In genomic region chr12:55448457-55448856, GRCm38 (mm10) we compare ENCODE assay signal across 28 mouse cellular contexts. TPM values are rescaled to one million over a fixed set of nuclear protein-coding genes. Genes with fewer than 3 reads are reported as not detected.
DNase-seq lines count a peak whose midpoint lies in the region; ATAC-seq and TF ChIP-seq lines count a peak whose summit lies in the region.
"Had no signal": no experiment of that assay in that cellular context is flagged by ENCODE, and none has a peak within 500 bp of the region (broad histone marks: within the 10 kb centered on the region; RNA-seq: fewer than 3 reads in every experiment).

No protein-coding gene starts in this region.

- H3K79me2 ChIP-seq in CH12.LX (replicated peaks; ENCODE audit: control insufficient read depth, extremely low read depth, insufficient read depth, poor library complexity, severe bottlenecking): no peaks in the 10 kb centered on the region; the same call in 1 of the 2 replicates

- no peak for TF ChIP-seq EP300 in heart, postnatal 0 days (IDR thresholded peaks at IDR 0.05; ENCODE audit: low read depth)
- no peak for TF ChIP-seq EP300 in CH12.LX (IDR thresholded peaks at IDR 0.05; ENCODE audit: low read length)

- DNase-seq in cerebellum, postnatal 10 days: peak; percentile 43 to 47
- no peak for DNase-seq in heart, postnatal 0 days (ENCODE audit: low spot score)
- DNase-seq in heart, postnatal 4 days: no peak
- no peak for DNase-seq in CH12.LX (ENCODE audit: extremely low read depth)
- no peak for DNase-seq in right cerebral cortex, postnatal 25 days
- DNase-seq: adrenal gland, postnatal 10 days; adrenal gland, postnatal 36 days; cerebellum, adult 11 months; cerebellum, adult 2 months; cerebellum, adult 9-11 months; cerebellum, postnatal 36 days; embryo, embryonic 11 days; forebrain, postnatal 0 days; gastrocnemius, adult 2 months; gastrocnemius, postnatal 14 days; heart, adult 11 months had no signal

- no peak overlapping the region for H3K4me3 ChIP-seq in heart, postnatal 0 days (ENCODE audit: low read depth, low read length)
- peak overlapping the region; percentile 53 to 62 (median 59) for H3K4me3 ChIP-seq in CH12.LX (replicated peaks in 1 of 3; ENCODE audit: low read depth in 2 of 3, low read length in 2 of 3, poor library complexity in 1 of 3)
- H3K4me3 ChIP-seq: embryonic facial prominence, embryonic 10.5 days; embryonic facial prominence, embryonic 13.5 days; erythroblast, embryonic 14.5 days; forebrain, embryonic 13.5 days; gastrocnemius, adult 2 months; heart, embryonic 12.5 days; hindbrain, embryonic 10.5 days; hindbrain, embryonic 13.5 days; intestine, embryonic 15.5 days had no signal

- H3K27ac ChIP-seq in heart, postnatal 0 days (ENCODE audit: low read depth): peak overlapping the region; percentile 98; the same call in 1 of the 2 replicates
- peak overlapping the region; percentile 99 for H3K27ac ChIP-seq in CH12.LX (ENCODE audit: insufficient read depth, low read depth)
- H3K27ac ChIP-seq: embryonic facial prominence, embryonic 10.5 days; embryonic facial prominence, embryonic 13.5 days; forebrain, embryonic 13.5 days; hindbrain, embryonic 10.5 days; hindbrain, embryonic 13.5 days; intestine, embryonic 15.5 days had no signal

- no peak for TF ChIP-seq CTCF in heart, postnatal 0 days (IDR thresholded peaks at IDR 0.05; ENCODE audit: low read depth)
- no peak for TF ChIP-seq CTCF in CH12.LX (conservative IDR thresholded peaks at IDR 0.05 in 1 of 2, IDR thresholded peaks at IDR 0.05 in 1 of 2; ENCODE audit: low read depth in 2 of 2, low read length in 2 of 2)

- TF ChIP-seq POLR2A in CH12.LX (IDR thresholded peaks at IDR 0.05; ENCODE audit: low read depth, low read length): no peak

- dilution Hi-C loops in CH12.LX (cut with MboI; ENCODE audit: extremely low pct_ligation_motif_present, extremely low pct_unique_long_range_greater_than_20kb, low sequenced_read_pairs): no loop called here

- 73% methylated on average over 2 of the region's 2 CpGs for WGBS in heart, postnatal 0 days

- H3K9me3 ChIP-seq in heart, postnatal 0 days (replicated peaks; ENCODE audit: control insufficient read depth, low read length): no peaks in the 10 kb centered on the region
- no peaks in the 10 kb centered on the region for H3K9me3 ChIP-seq in CH12.LX (replicated peaks; ENCODE audit: low read length)
- H3K9me3 ChIP-seq: embryonic facial prominence, embryonic 10.5 days; embryonic facial prominence, embryonic 13.5 days; forebrain, embryonic 13.5 days; G1E; heart, embryonic 12.5 days; hindbrain, embryonic 10.5 days; hindbrain, embryonic 13.5 days; intestine, embryonic 15.5 days had no signal

- in situ Hi-C loops in CH12.LX (cut with MboI; ENCODE audit: low pct_ligation_motif_present, low pct_unique_long_range_greater_than_20kb, low sequenced_read_pairs): no loop called here

- TF ChIP-seq RAD21 in CH12.LX (IDR thresholded peaks at IDR 0.05; ENCODE audit: low read depth, low read length): no peak

- no peaks in the 10 kb centered on the region for H3K36me3 ChIP-seq in heart, postnatal 0 days (replicated peaks; ENCODE audit: control insufficient read depth, insufficient read depth, low read length)
- H3K36me3 ChIP-seq in CH12.LX (replicated peaks in 1 of 2; ENCODE audit: control insufficient read depth in 1 of 2, insufficient read depth in 1 of 2, low read length in 1 of 2): no peaks in the 10 kb centered on the region
- H3K36me3 ChIP-seq: embryonic facial prominence, embryonic 10.5 days; embryonic facial prominence, embryonic 13.5 days; G1E; heart, embryonic 12.5 days; hindbrain, embryonic 10.5 days; hindbrain, embryonic 13.5 days; intestine, embryonic 15.5 days had no signal

- peaks cover 52% of the 10 kb centered on the region for H3K4me1 ChIP-seq in heart, postnatal 0 days (ENCODE audit: control insufficient read depth, insufficient read depth)
- peaks cover 40 to 94% of the 10 kb centered on the region in 2 experiments for H3K4me1 ChIP-seq in CH12.LX (ENCODE audit: control insufficient read depth in 1 of 2, insufficient read depth in 2 of 2)

- no peak for ATAC-seq in cerebellum, adult (ENCODE audit: insufficient number of reproducible peaks, low FRiP score, low TSS enrichment)
- ATAC-seq in heart, postnatal 0 days (ENCODE audit: insufficient read depth, low read depth): no peak
- ATAC-seq: forebrain, embryonic 13.5 days; forebrain, postnatal 0 days; hindbrain, embryonic 16.5 days; intestine, embryonic 15.5 days; Patski had no signal

- H3K9ac ChIP-seq in heart, postnatal 0 days (replicated peaks; ENCODE audit: low read depth, low read length): no peak overlapping the region
- H3K9ac ChIP-seq in CH12.LX (ENCODE audit: insufficient read depth, low read depth): peak overlapping the region; percentile 85
- H3K9ac ChIP-seq: embryonic facial prominence, embryonic 13.5 days; forebrain, embryonic 13.5 days; forebrain, postnatal 0 days; heart, embryonic 12.5 days; hindbrain, embryonic 13.5 days; intestine, embryonic 15.5 days had no signal

- no peak overlapping the region for H3K4me2 ChIP-seq in heart, postnatal 0 days (ENCODE audit: low read depth, low read length)
- peak overlapping the region; percentile 83 for H3K4me2 ChIP-seq in CH12.LX (ENCODE audit: insufficient read depth, low read depth, poor library complexity, severe bottlenecking)
- H3K4me2 ChIP-seq: embryonic facial prominence, embryonic 13.5 days; forebrain, embryonic 13.5 days; heart, embryonic 12.5 days; hindbrain, embryonic 13.5 days; intestine, embryonic 15.5 days had no signal

- H3K27me3 ChIP-seq in heart, postnatal 0 days (ENCODE audit: control insufficient read depth, insufficient read depth, low read length): no peaks in the 10 kb centered on the region
- no peaks in the 10 kb centered on the region for H3K27me3 ChIP-seq in CH12.LX (replicated peaks)
- H3K27me3 ChIP-seq: embryonic facial prominence, embryonic 13.5 days; forebrain, embryonic 13.5 days; heart, embryonic 12.5 days; hindbrain, embryonic 13.5 days; intestine, embryonic 15.5 days; Patski had no signal

TF ChIP-seq in CH12.LX, 34 proteins besides CTCF, POLR2A, EP300 and RAD21:
- TF ChIP-seq TCF12 (IDR thresholded peaks at IDR 0.05; ENCODE audit: low read depth, low read length): peak; percentile 32; the same call in 1 of the 2 replicates
- no peak for TF ChIP-seq MAFK (IDR thresholded peaks at IDR 0.05; ENCODE audit: insufficient replicate concordance, low read length)
- TF ChIP-seq JUN (IDR thresholded peaks at IDR 0.05; ENCODE audit: insufficient read depth, low read depth, low read length): no peak
- TF ChIP-seq MAZ (IDR thresholded peaks at IDR 0.05; ENCODE audit: low read depth, low read length): 0 out of 2 replicates have a peak, but pooled peaks have one; percentile 0
- TF ChIP-seq ZC3H11A (IDR thresholded peaks at IDR 0.05; ENCODE audit: low read depth, low read length): no peak
- TF ChIP-seq HCFC1 (IDR thresholded peaks at IDR 0.05; ENCODE audit: low read depth, low read length): no peak
- TF ChIP-seq GABPA (IDR thresholded peaks at IDR 0.05; ENCODE audit: insufficient replicate concordance, low read depth, low read length): no peak
- no peak for TF ChIP-seq PAX5 (IDR thresholded peaks at IDR 0.05; ENCODE audit: low read length)
- no peak for TF ChIP-seq SIN3A (IDR thresholded peaks at IDR 0.05; ENCODE audit: low read length)
- TF ChIP-seq BHLHE40 (IDR thresholded peaks at IDR 0.05; ENCODE audit: low read depth, low read length): 0 out of 2 replicates have a peak, but pooled peaks have one; percentile 29
- no peak for TF ChIP-seq NELFE (IDR thresholded peaks at IDR 0.05; ENCODE audit: low read depth, low read length)
- TF ChIP-seq CHD2 (IDR thresholded peaks at IDR 0.05; ENCODE audit: low read length): peak; percentile 78
- peak; percentile 26; the same call in 1 of the 2 replicates for TF ChIP-seq CHD1 (IDR thresholded peaks at IDR 0.05; ENCODE audit: low read depth, low read length)

RNA-seq across cellular contexts. Expression of gene Nfkbia, which starts 44.0 kb away (rescaled TPM):
- 65.1 and 108 TPM in 2 replicates for total RNA-seq in heart, postnatal 0 days (2014; rRNA removed; ENCODE audit: low replicate concordance)
- 67.1 and 72.4 TPM in 2 replicates for polyA plus RNA-seq in heart, postnatal 0 days (2015; fragmentation: Nextera tagmentation; extraction: Ambion mirVana)
- total RNA-seq in heart, postnatal 4 days (2021): 10 to 100 TPM; 31.4 to 34.2 TPM
- total RNA-seq in CH12.LX (2012; rRNA removed) (465 and 702 TPM in 2 replicates), CH12.LX (2014; rRNA removed) (138 and 178 TPM in 2 replicates)
- polyA plus RNA-seq in CH12.LX (2012; ENCODE audit: insufficient read length, low read depth): 115 and 143 TPM in 2 replicates

Comparison
In these comparisons a context has a peak if more than half of its experiments do, and no peak if none do; other contexts are left out.
1. DNase-seq: peak in cerebellum, postnatal 10 days (2 of 2); none in heart, postnatal 0 days (single experiment), heart, postnatal 4 days (single experiment), CH12.LX (single experiment) and right cerebral cortex, postnatal 25 days (single experiment).